Mouse (Mus musculus) bone marrow, adult 2 months (tissue): Measurements from ENCODE around the gene Gm26620.

Experiments
- CTCF ChIP-seq: fragments of 200-500 bp; IDR thresholded peaks from 2 replicates; pipeline ENCODE4 v1.5.1; 2011; ENCODE audit warnings: low read length, control low read depth; ENCODE audit not compliant: control insufficient read depth, insufficient read depth
- POLR2A ChIP-seq: fragments of 200-500 bp; IDR thresholded peaks from 2 replicates; pipeline ENCODE4 v1.6.1; 2011; ENCODE audit warnings: low read depth, mild to moderate bottlenecking, control low read depth, low read length, borderline replicate concordance; ENCODE audit not compliant: control insufficient read depth

GRCm38 (mm10) chr1:170901536-170902238, 16.8 kb downstream of the Gm26620 start:
- TF ChIP-seq CTCF (peak; percentile 81), POLR2A (no peak)
